Mouse (Mus musculus): ENCODE measurements around the gene Nucb1.
A peak's percentile ranks its signal among the peaks of the same experiment; 100 is the strongest.

Nucb1 gene

DNA sequence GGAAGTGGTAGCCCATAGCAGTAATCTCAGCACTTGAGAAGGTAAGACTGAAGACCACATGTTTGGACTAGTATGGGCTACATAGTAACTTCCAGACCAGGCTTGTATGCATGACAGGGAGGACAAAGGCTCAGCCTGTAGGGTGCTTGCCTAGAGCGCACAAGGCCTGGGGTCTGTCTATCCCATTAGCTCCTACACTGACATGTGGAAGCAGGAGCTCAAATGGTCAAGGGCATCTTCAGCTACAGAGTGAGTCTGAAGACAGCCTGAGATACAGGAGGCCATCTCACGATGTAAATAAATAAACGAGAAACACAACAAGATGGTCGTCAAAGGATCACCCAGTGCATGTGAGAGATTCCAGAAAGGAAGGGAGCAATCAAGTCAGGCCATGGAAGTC is 47.9 kb downstream of the Nucb1 start:
- no peak for DNase-seq (ENCODE audit: low spot score in 2 of 2)

- no peak for DNase-seq (ENCODE audit: low spot score in 2 of 2)
Measured at GRCm38 (mm10) chr7:45461781-45462180, 48.4 kb downstream of the Nucb1 start.

- DNase-seq (ENCODE audit: low spot score in 2 of 2) = no peak
Measured at GRCm38 (mm10) chr7:45461326-45461725, 48.9 kb downstream of the Nucb1 start.

DNA sequence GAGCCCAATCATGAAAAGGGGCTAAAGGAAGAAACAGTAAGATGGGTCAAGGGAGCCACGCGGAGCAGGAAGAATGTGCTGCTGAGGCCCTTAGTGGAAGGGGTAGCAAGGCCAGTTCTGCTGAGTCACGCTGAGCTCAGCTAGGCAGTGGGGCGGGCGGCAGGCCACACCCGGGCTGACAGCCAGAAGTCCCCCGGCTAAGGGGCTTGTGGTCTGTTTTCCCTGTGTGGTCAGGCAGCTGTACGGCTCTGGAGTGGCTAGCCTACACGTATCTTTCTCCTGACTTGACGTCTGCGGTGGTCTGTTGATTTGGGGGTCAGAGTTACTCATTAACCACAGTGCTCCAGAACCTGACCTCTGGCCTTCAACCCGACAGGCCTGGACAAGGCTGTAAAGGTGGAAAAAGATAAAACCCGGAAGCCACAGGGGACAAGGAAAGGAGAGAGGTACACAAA is 49.3 kb downstream of the Nucb1 start:
- DNase-seq (ENCODE audit: low spot score in 2 of 2) = peak in 1 of 2 experiments; percentile 54

GRCm38 (mm10) chr7:45460377-45460776 is 49.8 kb downstream of the Nucb1 start:
- no peak for DNase-seq (ENCODE audit: low spot score in 2 of 2)

DNA sequence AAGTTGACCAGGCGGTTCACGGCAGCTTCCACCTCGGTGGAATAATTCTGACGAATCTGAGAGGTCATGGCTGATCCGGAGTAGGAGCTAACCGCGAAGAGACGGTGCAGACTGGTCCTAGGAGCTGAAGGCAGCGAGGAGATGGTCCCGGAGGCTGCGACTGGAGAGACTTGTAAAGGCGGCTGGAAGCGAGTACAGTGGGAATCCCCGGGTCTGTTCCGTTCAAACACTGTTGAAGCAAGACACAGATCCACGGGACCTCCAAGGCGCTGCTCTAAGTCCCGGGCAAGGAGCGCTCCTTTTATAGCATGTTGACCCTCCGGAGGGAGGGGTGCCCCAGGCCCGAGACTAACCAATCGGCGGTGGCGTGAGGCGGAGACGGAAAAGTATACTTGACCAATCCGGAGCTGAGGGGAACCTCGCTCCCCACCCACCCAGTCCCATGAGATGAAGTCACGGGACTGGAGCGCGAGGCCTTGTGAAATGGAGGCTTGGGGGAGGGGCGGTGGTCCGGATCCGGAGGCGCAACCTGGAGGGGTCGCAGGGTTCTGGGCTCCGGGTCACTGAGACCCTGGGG is 50.6 kb downstream of the Nucb1 start, which contains the start of gene Ftl1:
Ftl1 (minus strand) TSS at position 321 of the 577 bp plus-strand sequence.
- peak; percentile 85 to 94 for DNase-seq (ENCODE audit: low spot score in 2 of 2)

- peak; percentile 77 to 82 for DNase-seq (ENCODE audit: low spot score in 2 of 2)
Measured at GRCm38 (mm10) chr7:45458748-45459563, 51.2 kb downstream of the Nucb1 start.

- DNase-seq (ENCODE audit: low spot score in 2 of 2) = no peak
Measured at GRCm38 (mm10) chr7:45457204-45458060, 52.8 kb downstream of the Nucb1 start.

DNA sequence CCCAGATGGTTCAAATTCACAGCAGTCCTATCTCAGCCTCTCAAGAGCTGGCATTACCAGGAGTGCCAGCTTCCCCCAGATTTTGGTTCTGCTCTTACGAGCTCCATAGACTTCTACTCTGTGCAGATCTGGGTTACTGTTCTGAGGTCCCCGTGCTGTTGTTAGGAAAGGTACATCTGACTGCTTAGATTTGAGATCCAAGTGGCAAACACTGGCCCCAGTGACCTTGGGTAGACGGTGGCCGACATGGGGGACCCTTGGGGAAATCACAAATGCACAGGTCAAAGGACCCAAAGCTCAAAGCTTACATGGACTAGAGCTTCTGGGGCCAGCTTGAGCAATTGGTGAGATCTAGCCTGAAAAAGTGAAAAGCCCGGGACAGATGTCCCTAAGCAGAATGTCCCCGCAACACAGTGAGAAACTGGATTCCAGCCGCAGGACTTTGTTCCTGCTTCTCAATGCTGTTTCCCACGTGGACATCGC is 53.4 kb downstream of the Nucb1 start:
- DNase-seq (ENCODE audit: low spot score in 2 of 2) = no peak

GRCm38 (mm10) chr7:45455932-45456696 is 54.1 kb downstream of the Nucb1 start:
- no peak for DNase-seq (ENCODE audit: low spot score in 2 of 2)

DNA sequence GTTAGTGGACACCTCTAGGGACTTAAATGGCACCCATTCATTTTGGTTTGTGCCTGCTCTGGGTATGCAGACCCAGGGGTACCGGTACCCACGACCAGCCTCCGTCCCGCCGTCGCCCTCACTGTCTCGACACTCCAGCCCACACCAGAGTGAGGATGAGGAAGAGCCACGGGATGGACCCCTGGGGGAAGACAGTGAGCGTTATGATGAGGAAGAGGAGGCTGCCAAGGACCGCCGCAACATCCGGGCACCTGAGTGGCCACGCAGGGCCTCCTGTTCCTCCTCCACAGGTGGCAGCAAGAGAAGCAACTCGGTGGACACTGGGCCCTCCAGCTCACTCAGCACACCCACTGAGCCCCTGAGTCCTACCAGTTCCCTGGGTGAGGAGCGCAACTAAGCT is 55.2 kb downstream of the Nucb1 start:
- no peak for DNase-seq (ENCODE audit: low spot score in 2 of 2)

- peak; percentile 80 to 85 for DNase-seq (ENCODE audit: low spot score in 2 of 2)
Measured at GRCm38 (mm10) chr7:45451344-45451982, 58.7 kb downstream of the Nucb1 start.

DNA sequence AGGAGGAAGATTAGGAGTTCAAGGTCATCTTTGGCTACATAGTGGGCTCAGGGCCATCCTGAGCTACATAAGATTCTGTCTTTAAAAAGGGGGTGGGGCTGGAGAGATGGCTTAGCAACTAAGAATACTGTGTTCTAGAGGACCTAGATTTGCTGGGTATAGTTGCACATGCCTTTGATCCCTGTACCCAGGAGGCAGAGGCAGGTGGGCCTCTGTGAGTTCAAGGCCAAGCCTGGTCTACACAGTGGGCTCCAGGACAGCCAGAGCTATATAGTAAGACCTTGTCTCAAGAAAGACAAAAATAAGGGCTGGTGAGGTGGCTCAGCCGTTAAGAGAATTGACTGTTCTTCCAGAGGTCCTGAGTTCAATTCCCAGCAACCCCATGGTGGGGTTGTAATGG is 60.2 kb downstream of the Nucb1 start:
- DNase-seq (ENCODE audit: low spot score in 2 of 2) = no peak

GRCm38 (mm10) chr7:45447325-45447990 is 62.7 kb downstream of the Nucb1 start:
- no peak for DNase-seq (ENCODE audit: low spot score in 2 of 2)

DNA sequence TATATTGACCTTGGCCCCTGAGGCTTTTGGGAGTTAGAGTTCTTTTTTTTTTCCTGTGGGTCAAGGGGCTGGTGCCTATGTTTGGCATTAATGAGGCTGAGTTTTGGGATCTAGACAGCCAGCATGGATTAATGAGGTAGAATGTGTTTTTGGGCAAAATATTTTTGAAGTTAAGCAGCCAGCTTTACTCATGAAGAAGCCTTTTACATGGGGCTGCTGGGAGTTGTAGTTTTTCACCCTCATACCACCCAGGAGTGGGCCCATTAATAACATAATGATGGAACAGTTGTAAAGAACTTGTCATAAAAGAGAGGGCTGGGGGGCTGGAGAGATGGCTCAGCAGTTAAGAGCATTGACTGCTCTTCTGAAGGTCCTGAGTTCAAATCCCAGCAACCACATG is 63.6 kb downstream of the Nucb1 start:
- DNase-seq (ENCODE audit: low spot score in 2 of 2) = no peak

DNA sequence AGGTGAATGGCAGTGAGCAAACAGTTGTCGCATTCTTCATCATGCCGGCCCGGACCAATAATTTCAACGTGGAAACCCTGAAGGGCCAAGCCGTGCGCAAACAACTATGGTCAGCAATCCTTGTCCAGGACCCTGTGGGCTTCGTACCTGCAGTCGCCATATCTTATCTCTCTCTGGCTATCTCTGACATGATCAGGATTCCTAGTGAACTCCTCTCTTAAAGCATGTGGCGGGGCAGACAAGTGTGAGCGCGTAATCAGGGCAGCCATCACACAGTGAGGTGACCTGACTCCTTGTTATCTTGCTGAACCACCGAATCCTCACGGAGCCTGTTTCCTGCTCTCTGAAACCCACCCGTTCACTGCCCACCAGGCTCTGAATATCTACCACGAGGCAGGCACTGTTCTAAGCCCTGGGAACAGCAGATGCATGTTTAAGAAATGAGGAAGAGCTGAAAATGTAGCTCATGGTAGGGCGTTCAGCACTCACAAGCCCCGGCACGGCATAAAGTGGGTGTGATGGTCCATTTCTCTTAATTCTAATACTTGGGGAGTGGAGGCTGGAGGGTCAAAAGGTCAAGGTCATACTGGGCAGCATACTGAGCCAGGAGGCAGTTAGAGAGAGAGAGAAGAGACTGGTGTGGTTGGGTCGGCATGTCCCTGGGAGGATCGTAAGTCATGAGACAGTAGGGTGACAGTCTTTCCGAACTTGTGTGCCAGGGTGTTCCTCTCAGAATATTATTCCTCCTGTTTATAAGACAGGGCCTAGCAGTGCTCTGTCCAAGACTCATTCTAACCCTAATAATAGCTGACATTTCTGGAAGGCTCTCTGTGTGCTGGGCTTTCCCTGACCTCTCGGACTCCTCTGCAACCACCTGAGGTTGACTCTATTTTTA is 66.4 kb downstream of the Nucb1 start:
- peak in 1 of 2 experiments; percentile 13 for DNase-seq (ENCODE audit: low spot score in 2 of 2)

Data from cerebellum, postnatal 4 days (tissue).